Mouse (Mus musculus): ENCODE results near the gene Rab35. TPM values are rescaled to one million over a fixed set of nuclear protein-coding genes. Genes with fewer than 3 reads are reported as not detected.

The Rab35 gene
- 17.1 and 18.5 TPM in 2 replicates for polyA plus RNA-seq (2015; fragmentation: Nextera tagmentation; extraction: Ambion mirVana)

- H3K36me3 ChIP-seq: 0 out of 2 replicates have a peak, but pooled peaks cover 5% of the 10 kb centered on the region
- ATAC-seq (ENCODE audit: low read depth): peak; percentile 87
- H3K27ac ChIP-seq (replicated peaks): peak within 1 kb of the TSS; percentile 93
- H3K4me2 ChIP-seq: peak within 1 kb of the TSS; percentile 88
- peaks cover 51% of the 10 kb centered on the region for H3K4me1 ChIP-seq (replicated peaks)
- peak within 1 kb of the TSS; percentile 91 for H3K4me3 ChIP-seq
- under 1% methylated on average over 68 of the region's 125 CpGs for WGBS
- peak within 1 kb of the TSS; percentile 95 for H3K9ac ChIP-seq
- no peaks in the 10 kb centered on the region for H3K9me3 ChIP-seq
- no peaks in the 10 kb centered on the region for H3K27me3 ChIP-seq
Observed at GRCm38 (mm10) chr5:115631505-115632357, at the start of gene Rab35. Rab35 (plus strand) TSS chr5:115631908.

DNA sequence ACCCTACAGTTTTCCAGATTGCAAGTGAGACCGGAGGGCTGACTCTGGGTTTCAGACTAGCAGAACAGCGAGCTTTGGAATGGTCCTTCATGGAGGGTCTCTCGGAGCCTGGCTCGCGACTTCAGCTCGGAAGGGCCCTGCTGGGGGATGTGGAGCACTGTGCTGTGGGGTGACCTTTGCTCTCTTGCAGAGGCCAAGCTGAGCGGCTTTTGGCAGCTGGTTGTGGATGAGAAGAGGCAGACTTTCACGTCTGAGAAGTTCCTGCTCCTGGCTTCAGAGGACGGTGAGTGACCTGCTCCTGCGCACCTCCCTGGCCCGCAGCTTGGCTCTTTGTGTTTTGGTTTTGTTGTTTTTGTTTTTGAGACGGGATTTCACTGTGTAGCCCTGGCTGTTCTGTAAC is 46.1 kb upstream of the Rab35 start:
- WGBS: 92% methylated on average over 12 of the region's 12 CpGs
- H3K4me2 ChIP-seq: no peak overlapping the region
- no peak overlapping the region for H3K27ac ChIP-seq (replicated peaks)

GRCm38 (mm10) chr5:115586166-115586565 is 45.5 kb upstream of the Rab35 start:
- Histone ChIP-seq H3K4me2 (no peak overlapping the region), H3K9ac (no peak overlapping the region), H3K4me3 (no peak overlapping the region), H3K36me3 (peaks cover 98% of the 10 kb centered on the region), H3K27me3 (no peaks in the 10 kb centered on the region), H3K4me1 (replicated peaks) (no peaks in the 10 kb centered on the region), H3K9me3 (peaks cover 15% of the 10 kb centered on the region), H3K27ac (replicated peaks) (no peak overlapping the region)
- ATAC-seq (ENCODE audit: low read depth): no peak
- WGBS: 73% methylated on average over 15 of the region's 15 CpGs

More for the DNA sequence above, 46.1 kb upstream of the Rab35 start:
- no peaks in the 10 kb centered on the region for H3K4me1 ChIP-seq (replicated peaks)
- no peaks in the 10 kb centered on the region for H3K27me3 ChIP-seq
- H3K4me3 ChIP-seq: no peak overlapping the region
- peaks cover 15% of the 10 kb centered on the region for H3K9me3 ChIP-seq
- no peak for ATAC-seq (ENCODE audit: low read depth)
- no peak overlapping the region for H3K9ac ChIP-seq
- peaks cover 98% of the 10 kb centered on the region for H3K36me3 ChIP-seq

DNA sequence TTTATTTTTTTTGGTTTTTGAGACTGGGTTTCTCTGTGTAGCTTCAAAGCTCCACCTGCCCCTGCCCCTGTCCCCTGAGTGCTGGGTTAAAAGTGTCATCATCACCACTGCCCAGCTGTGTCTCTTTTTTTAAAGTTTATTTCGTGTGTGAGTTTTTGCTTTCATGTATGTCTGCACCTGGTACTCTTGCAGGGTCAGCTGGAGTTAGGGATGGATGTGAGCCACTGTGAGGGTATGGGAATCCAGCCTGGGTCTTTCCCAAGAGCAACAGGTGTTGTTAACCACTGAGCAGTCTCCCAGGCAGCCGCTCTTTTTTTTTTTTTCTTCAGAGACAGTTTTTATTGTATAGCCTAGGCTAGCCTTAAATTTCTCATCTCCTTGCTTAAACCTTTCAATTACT is 44.9 kb upstream of the Rab35 start:
- no peak for ATAC-seq (ENCODE audit: low read depth)
- WGBS: 90% methylated on average over 2 of the region's 2 CpGs
- no peak overlapping the region for H3K27ac ChIP-seq (replicated peaks)

DNA sequence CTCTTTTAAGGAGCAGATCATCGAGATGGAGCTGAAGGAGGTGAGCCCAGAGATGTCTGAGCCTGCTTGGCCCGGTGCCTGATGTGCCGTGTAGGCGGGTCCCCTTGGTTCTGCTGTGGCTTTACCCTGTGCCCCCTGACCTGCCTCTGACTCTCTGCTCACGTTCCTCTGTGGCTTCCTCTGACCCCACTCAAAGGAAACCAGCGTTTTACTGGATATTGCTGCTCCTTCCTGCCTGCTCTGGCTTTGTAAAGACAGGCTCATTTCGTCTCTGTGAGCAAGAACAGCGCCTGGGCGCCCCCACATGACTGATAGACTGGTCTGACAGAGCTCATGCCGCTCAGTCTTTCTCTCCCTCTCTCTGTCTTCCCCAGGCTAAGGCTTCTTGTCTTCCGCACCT is 40.7 kb upstream of the Rab35 start:
- Histone ChIP-seq H3K27ac (replicated peaks) (no peak overlapping the region), H3K4me2 (no peak overlapping the region), H3K27me3 (no peaks in the 10 kb centered on the region), H3K36me3 (peaks cover 98% of the 10 kb centered on the region), H3K9ac (no peak overlapping the region), H3K4me3 (no peak overlapping the region), H3K4me1 (replicated peaks) (no peaks in the 10 kb centered on the region), H3K9me3 (no peaks in the 10 kb centered on the region)
- ATAC-seq (ENCODE audit: low read depth): no peak
- 88% methylated on average over 11 of the region's 11 CpGs for whole genome bisulfite sequencing

More for the DNA sequence above, 44.9 kb upstream of the Rab35 start:
- Histone ChIP-seq H3K9ac (no peak overlapping the region), H3K36me3 (peaks cover 98% of the 10 kb centered on the region), H3K9me3 (peaks cover 11% of the 10 kb centered on the region), H3K4me3 (no peak overlapping the region), H3K4me1 (replicated peaks) (no peaks in the 10 kb centered on the region), H3K27me3 (no peaks in the 10 kb centered on the region), H3K4me2 (no peak overlapping the region)

- Histone ChIP-seq H3K27ac (replicated peaks) (no peak overlapping the region), H3K9me3 (no peaks in the 10 kb centered on the region), H3K36me3 (peaks cover 98% of the 10 kb centered on the region), H3K4me2 (no peak overlapping the region), H3K4me3 (no peak overlapping the region), H3K9ac (no peak overlapping the region), H3K27me3 (no peaks in the 10 kb centered on the region), H3K4me1 (replicated peaks) (no peaks in the 10 kb centered on the region)
- ATAC-seq (ENCODE audit: low read depth): no peak
- 97% methylated on average over 2 of the region's 2 CpGs for WGBS
Observed at GRCm38 (mm10) chr5:115591506-115591905, 40.2 kb upstream of the Rab35 start.

GRCm38 (mm10) chr5:115603561-115603960 is 28.1 kb upstream of the Rab35 start:
- Histone ChIP-seq H3K9ac (no peak overlapping the region), H3K27ac (replicated peaks) (no peak overlapping the region), H3K9me3 (no peaks in the 10 kb centered on the region), H3K4me2 (no peak overlapping the region), H3K4me3 (no peak overlapping the region), H3K4me1 (replicated peaks) (no peaks in the 10 kb centered on the region), H3K27me3 (no peaks in the 10 kb centered on the region), H3K36me3 (peaks cover 92% of the 10 kb centered on the region)
- ATAC-seq (ENCODE audit: low read depth): no peak
- WGBS: 92% methylated on average over 6 of the region's 6 CpGs

DNA sequence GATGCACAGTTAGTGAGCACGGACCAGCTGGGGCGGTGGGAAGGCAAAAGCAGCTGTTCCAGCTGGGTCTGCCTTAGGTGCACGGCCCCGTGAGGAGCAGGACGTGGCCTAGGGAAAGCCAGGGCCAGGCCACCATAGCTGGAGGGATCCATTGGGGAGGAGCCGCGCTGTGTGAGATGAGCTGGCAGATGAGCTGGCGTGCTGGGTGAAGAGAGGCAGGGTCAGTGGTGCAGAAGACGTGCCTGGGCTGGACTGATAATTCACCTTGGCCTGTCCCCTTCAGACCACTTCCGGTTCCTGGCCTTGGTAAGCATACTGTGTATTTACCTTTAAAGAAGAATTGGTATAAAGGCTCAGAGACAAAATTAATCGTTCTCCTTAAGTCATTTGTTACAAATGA is 20.1 kb upstream of the Rab35 start:
- WGBS: 93% methylated on average over 11 of the region's 11 CpGs
- Histone ChIP-seq H3K4me3 (no peak overlapping the region), H3K36me3 (peaks cover 99% of the 10 kb centered on the region), H3K9ac (no peak overlapping the region), H3K4me1 (replicated peaks) (no peaks in the 10 kb centered on the region), H3K27me3 (no peaks in the 10 kb centered on the region), H3K9me3 (no peaks in the 10 kb centered on the region), H3K4me2 (no peak overlapping the region), H3K27ac (replicated peaks) (no peak overlapping the region)
- no peak for ATAC-seq (ENCODE audit: low read depth)

GRCm38 (mm10) chr5:115613332-115613731 is 18.4 kb upstream of the Rab35 start:
- 93% methylated on average over 9 of the region's 9 CpGs for WGBS
- Histone ChIP-seq H3K4me2 (no peak overlapping the region), H3K9me3 (no peaks in the 10 kb centered on the region), H3K36me3 (peaks cover 100% of the 10 kb centered on the region), H3K27me3 (no peaks in the 10 kb centered on the region), H3K9ac (no peak overlapping the region), H3K4me1 (replicated peaks) (no peaks in the 10 kb centered on the region), H3K27ac (replicated peaks) (no peak overlapping the region), H3K4me3 (no peak overlapping the region)
- ATAC-seq (ENCODE audit: low read depth): no peak

DNA sequence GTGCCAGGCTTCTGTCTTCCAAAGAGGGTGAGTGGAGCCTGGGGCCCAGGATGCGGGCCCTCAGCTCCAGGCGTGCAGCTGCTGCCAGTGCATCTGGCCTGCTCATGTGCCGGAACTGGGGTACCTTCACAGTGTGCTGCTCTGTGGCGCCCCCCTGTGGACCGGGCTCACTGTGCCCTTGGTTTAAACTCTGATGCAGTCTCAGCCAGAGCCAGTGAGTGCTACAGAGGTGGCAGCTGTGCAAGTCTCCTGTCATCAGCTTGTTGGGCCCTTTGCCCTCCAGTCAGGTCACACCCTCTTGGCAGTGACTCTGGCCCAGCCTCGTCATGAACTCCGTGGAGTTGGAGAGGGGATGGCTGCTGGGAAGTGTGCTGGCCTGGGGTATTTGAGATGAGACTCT is 16.8 kb upstream of the Rab35 start:
- no peak for ATAC-seq (ENCODE audit: low read depth)
- WGBS: 88% methylated on average over 7 of the region's 7 CpGs
- Histone ChIP-seq H3K9ac (no peak overlapping the region), H3K27me3 (no peaks in the 10 kb centered on the region), H3K4me2 (no peak overlapping the region), H3K27ac (replicated peaks) (no peak overlapping the region), H3K4me1 (replicated peaks) (no peaks in the 10 kb centered on the region), H3K4me3 (no peak overlapping the region), H3K9me3 (no peaks in the 10 kb centered on the region), H3K36me3 (peaks cover 100% of the 10 kb centered on the region)

- H3K9me3 ChIP-seq: no peaks in the 10 kb centered on the region
- H3K4me1 ChIP-seq (replicated peaks): no peaks in the 10 kb centered on the region
- ATAC-seq (ENCODE audit: low read depth): no peak
- no peak overlapping the region for H3K27ac ChIP-seq (replicated peaks)
- no peak overlapping the region for H3K9ac ChIP-seq
- WGBS: 96% methylated on average over 15 of the region's 15 CpGs
- no peaks in the 10 kb centered on the region for H3K27me3 ChIP-seq
- H3K36me3 ChIP-seq: peaks cover 82% of the 10 kb centered on the region
- H3K4me2 ChIP-seq: no peak overlapping the region
- no peak overlapping the region for H3K4me3 ChIP-seq
Observed at GRCm38 (mm10) chr5:115619690-115620089, 12.0 kb upstream of the Rab35 start.

DNA sequence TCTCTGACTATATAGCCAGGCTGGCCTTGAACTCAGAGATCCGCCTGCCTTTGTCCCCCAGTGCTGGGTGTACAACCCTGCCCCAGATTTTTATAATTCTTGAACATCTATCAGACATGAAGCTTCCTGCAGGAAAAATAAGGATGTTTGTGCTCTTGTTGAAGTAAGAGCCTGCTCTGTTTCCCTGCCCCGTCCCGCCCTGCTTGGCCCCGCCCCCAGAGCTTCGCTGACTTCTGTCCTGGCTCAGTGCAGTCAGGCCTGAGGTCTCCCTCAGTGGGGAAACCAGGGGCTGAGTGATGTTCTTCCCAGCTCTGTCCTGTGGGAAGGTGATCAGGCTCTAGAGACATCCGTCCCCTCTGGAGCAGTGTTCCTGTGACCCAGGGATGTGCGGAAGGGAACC is 9.0 kb upstream of the Rab35 start:
- WGBS: 89% methylated on average over 7 of the region's 7 CpGs
- Histone ChIP-seq H3K9ac (no peak overlapping the region), H3K27me3 (no peaks in the 10 kb centered on the region), H3K9me3 (no peaks in the 10 kb centered on the region), H3K4me2 (no peak overlapping the region), H3K4me3 (no peak overlapping the region), H3K4me1 (replicated peaks) (no peaks in the 10 kb centered on the region), H3K27ac (replicated peaks) (no peak overlapping the region), H3K36me3 (peaks cover 52% of the 10 kb centered on the region)
- ATAC-seq (ENCODE audit: low read depth): no peak
